Mouse (Mus musculus) T-helper 17 cell (primary cell): ENCODE results near the gene 9030612E09Rik.

Source experiments
- in situ Hi-C, 2 experiments: fragments of 300-600 bp; cut with MboI, MseI; formaldehyde crosslinking; loops; 1 replicate in 1 of 2; 2 replicates in 1 of 2; pipeline ENCODE4 v1.15.1; 2025; ENCODE audit warnings: high pct_unique_total_duplicates in 2 of 2

Gene 9030612E09Rik

DNA sequence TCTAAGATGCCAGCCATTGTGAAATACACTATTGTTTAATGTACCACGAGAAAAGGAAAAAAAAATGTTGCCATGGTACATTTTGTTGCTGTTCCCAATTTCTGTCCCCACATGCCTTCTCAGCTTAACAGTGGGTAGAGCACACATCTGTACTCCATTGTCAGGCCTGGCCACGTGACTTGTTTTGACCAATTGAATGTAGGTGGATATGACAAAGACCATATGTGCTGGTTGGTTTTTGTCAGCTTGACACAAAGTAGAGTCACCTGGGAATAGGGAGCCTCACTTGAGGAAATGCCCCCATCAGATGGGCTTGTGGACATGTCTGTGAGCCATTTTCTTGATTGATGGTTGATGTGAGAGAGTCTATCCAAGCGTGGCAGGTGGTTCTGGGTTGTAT, 29.4 kb downstream of the 9030612E09Rik start:
- in situ Hi-C loops, result no loop called here

DNA sequence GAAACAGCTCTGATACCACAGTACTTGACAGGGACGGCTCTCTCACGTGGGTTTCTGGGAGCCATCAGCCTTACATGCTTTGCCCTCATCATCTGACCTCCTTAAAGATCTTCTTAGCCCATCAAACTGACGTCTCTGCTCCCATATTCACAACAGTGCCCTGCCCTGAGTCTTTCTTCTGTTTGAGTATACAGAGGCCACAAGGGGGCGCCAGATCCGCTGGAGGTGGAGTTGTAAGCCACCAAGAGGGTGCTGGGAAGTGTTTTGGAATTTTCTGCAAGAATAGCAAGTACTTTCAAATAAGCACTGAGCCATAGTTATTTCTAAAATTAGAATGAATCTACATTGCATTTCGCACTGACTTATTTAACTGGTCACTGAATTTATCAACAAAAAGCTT, 37.4 kb downstream of the 9030612E09Rik start:
- in situ Hi-C loops, result loop anchor here (5.0 to 10.0 kb wide), 2 partner anchors 163 to 165 kb away; no protein-coding TSS in a partner anchor

DNA sequence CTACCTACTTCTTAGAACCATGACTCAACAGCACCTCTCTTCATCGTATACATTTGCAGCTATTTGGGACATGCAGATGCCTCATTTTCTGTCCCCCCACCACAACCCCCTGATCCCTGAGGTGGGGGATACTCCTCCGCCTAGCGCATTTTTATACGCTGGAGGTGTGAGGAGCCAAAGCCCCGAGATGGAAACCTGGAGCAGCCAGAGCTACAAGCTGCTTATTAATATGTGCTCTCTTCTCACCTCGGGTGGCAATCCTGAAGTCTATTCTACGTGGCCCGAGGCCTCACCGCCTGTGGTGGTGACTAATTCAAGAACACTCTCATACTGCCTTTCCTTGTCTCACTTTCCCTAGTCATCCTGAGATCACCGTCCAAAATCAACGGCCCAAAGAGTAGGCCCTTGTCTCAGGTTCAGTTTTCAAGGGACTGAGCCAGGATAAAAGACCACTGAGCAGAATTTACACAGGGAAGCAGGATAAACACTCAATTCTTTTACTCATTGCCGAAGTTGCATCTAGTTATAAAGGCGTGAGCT, 42.9 kb downstream of the 9030612E09Rik start:
- in situ Hi-C loops, result loop anchor here in 1 of 2 experiments (10.0 kb wide), 1 partner anchor 157 kb away; no protein-coding TSS in a partner anchor

DNA sequence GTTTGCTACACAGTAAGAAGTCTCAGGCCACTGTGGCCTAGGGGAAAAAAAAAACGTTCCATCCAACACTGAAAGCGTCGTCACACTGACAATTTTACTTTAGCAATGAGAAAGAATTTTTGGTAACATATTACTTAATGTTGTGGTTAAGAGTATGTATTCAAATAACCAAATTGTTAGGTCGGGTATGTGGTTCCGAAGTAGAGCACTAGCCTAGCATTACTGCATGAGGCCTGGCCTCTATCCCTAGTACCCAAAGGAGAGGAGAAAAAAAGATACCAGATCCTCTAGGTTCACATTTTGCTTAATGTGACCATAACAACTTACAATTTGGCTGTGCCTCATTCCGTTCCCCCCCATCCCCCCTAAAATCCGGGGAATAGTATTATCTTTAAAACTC, 46.0 kb downstream of the 9030612E09Rik start:
- in situ Hi-C loops, result no loop called here

DNA sequence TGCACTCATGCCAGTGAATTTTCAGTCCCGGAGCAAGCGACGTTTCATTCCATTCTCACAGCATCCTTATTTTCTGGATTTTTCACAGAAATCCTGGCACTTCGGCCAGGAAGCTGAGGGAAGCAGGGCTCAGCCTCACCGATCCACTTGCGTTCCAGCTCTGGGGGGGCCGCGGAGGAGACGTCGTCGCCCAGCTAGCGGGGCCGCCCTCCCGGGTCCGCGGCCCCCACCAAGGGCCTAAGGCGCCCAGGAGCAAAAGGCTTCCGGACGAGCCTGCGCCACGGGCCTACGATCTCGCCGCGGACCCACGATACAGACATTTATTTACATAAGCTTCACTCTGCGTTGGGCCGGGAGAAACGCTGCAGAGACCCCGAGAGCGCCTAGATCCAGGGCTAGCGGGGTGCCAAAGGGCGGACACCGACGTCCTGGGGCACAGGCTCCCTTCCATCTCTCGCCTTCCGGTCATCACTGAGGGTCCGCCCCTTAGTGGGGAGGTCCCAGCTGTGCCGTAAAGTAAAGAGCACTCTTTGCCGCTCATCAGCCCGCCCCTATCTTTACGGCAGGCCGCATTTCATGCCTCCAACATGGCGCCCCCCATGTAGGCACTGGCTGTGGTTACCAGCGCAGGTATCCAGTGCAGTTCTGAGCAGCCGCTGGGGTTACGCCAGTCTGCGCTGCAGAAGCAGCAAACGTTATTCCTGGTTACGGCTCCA, 46.6 kb downstream of the 9030612E09Rik start, which contains the start of gene Pdss2:
Gene Pdss2, plus strand, starts transcription at position 577 of the 716 bp plus-strand sequence.
- in situ Hi-C loops, result no loop called here

DNA sequence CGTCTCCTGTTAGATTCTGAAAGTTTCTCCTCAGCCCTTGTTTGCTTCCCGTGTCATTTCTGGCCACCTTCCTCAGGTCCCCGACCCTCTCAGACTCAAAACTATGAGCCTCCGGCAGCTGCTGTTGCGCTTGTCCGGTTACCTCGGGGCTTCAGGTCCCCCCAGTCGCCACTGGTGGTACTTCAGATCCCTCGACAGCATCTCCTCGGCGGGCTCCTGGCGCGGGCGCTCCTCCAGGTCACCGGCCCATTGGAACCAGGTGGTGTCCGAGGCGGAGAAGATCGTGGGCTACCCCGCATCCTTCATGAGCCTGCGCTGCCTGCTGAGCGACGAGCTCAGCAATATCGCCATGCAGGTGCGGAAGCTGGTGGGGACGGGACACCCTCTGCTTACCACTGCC, 47.2 kb downstream of the 9030612E09Rik start:
- in situ Hi-C loops, result no loop called here

DNA sequence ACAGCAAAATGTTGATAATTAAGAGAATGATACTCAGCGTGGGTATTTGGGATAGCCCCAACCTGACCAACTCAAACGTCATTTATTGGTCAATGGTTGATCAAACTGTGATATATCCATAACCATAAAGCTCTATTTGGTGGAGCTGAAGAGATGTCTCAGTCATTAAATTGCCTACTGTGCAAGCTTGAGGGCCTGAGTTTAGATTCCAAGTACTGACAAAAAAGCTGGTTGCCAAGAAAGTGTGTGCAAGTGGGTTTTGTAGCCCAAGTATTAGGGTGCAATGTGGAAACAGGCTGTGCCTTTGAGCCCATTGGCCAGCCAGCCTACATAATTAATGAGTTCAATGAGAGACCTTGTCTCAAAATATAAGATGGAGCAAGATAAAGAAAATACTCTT, 48.9 kb downstream of the 9030612E09Rik start:
- in situ Hi-C loops, result no loop called here
